Mouse (Mus musculus) spleen, adult 2 months (tissue): Measurements from ENCODE around the gene Tpm1.

ENCODE experiments used
- CTCF ChIP-seq: fragments of 200-500 bp; IDR thresholded peaks from 2 replicates; pipeline ENCODE4 v1.5.1; 2011; ENCODE audit warnings: mild to moderate bottlenecking, inconsistent platforms; ENCODE audit not compliant: insufficient read depth, insufficient read length, insufficient replicate concordance; ENCODE audit errors: extremely low read depth
- POLR2A ChIP-seq: fragments of 200-500 bp; IDR thresholded peaks from 2 replicates; pipeline ENCODE4 v1.6.1; 2011; ENCODE audit warnings: low read depth, low read length, inconsistent platforms

- no peak for TF ChIP-seq CTCF
- TF ChIP-seq POLR2A = no peak
These were observed 24.1 kb downstream of the Tpm1 start for GRCm38 (mm10) chr9:67024889-67025692.
